Mouse (Mus musculus): ENCODE results near the gene Fcer1g.

GRCm38 (mm10) chr1:171223168-171223567, 11.0 kb downstream of the Fcer1g start:
- TF ChIP-seq CTCF (IDR thresholded peaks at IDR 0.05; ENCODE audit: control insufficient read depth, insufficient read depth, low read length), result no peak
- TF ChIP-seq POLR2A (IDR thresholded peaks at IDR 0.05; ENCODE audit: borderline replicate concordance, control insufficient read depth, low read depth, low read length), result no peak
